Mouse (Mus musculus): Measurements from ENCODE around the gene Jmjd6.

DNA sequence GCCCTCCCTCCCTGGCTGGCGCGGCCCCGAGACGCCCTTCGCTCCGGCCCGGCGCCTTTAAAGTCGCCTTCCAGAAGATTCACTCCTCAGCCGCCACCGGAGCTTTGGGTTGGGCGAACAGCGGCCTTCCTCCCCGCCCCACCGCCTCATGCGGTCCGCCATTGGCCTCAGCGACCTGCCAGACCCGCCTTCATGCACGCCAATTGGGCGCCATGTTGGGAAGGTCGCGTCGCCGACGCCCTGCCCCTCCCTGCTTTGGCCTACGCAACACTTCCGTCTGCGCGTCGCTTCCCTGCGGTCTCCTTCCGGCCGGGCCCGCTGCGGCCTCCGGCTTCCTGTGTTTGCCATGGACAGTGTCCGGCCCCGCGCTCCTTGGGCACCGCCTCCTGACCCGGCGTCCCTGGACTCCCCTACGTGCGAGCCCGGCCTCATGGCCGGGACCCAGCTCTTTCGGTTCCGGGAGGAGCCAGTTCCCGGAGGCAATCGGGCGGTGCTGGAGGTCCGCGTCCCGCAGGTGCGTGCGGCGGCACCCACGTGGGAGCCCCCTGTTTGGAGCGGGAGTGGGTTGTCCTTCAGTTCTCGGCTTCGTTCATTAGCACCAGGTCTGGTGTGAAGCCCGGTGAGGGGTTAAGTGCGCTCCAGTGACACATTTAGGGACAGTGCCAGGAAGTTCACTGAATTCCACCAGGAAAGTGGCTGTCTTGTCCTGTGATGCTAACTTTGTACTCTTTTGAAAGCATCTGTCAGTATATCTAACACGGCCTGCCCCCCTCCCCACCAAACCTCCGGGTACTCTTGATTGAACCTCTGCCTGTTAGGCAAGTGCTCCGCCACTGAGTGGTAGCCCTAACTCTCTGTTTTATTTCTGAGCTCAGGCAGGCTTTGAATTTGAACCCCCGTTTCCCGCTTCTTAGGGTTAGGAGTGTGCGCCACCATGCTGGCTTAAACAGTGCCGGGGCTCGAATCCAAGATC lies at the start of gene Jmjd6, which contains the start of gene Mettl23:
- no peak for TF ChIP-seq CTCF (conservative IDR thresholded peaks at IDR 0.05; ENCODE audit: low read length)
- TF ChIP-seq NANOG (IDR thresholded peaks at IDR 0.05; ENCODE audit: borderline replicate concordance, low read length), result no peak
- TF ChIP-seq POU5F1 (IDR thresholded peaks at IDR 0.05; ENCODE audit: borderline replicate concordance, low read length), result no peak
